Mouse (Mus musculus): ENCODE measurements around the gene Zfp202.

Zfp202 gene

GRCm38 (mm10) chr9:40241223-40241801 lies 49.2 kb downstream of the Zfp202 start:
- peak; percentile 71 for DNase-seq

GRCm38 (mm10) chr9:40241951-40242888 lies 50.1 kb downstream of the Zfp202 start:
- peak; percentile 78 for DNase-seq

DNA sequence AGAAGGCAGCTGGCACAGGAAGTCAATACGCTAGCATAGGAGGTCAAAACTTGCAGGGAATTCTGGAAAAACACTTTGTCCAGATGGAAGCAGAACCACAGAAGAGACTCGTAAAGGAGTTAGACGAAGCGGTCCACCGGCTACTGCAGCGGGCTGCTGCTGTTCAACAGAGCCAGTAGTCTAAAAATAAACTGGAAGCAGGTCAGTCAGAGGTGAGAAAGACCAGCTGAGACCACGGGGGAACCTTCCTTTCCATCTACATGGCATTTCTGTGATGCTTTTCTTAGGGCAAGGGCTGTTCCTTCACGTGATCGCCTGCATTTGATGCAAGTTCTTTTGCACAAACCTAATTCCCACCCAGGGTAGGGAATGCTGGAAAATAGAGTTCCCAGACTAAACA lies 53.4 kb downstream of the Zfp202 start:
- DNase-seq = no peak

DNA sequence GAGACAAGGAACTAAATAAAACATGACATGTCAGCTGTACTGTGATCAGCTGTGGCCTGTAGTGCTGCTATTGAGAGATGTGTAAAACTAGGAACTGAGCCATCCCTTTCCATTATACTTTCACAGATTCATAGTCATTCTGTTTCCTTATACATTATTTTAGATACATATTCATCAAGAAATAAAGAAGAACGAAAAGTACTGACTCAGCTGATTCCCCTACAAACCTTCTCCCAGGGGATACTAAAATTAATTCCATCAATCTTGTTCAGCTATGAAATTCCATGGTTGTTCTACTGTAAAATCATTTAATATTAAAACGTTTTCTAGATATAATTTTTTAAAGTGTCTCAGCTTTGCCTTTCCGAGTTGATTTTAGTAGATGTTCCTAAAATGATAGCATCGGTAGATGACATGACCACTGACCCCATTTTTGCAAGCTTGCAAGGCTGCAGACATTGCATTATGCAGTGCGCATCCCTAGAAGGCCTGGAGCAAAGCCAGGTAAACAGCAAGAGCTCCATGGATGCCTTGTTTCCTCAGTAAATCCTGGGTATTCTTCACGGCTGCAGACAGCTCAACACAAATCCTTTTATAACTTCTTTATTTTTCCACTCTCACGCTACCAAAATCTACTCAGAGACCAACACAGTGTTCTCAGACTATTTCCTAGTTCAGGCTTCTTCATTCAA lies 54.0 kb downstream of the Zfp202 start:
- DNase-seq = no peak

GRCm38 (mm10) chr9:40246702-40247101 lies 54.6 kb downstream of the Zfp202 start:
- DNase-seq = no peak

DNA sequence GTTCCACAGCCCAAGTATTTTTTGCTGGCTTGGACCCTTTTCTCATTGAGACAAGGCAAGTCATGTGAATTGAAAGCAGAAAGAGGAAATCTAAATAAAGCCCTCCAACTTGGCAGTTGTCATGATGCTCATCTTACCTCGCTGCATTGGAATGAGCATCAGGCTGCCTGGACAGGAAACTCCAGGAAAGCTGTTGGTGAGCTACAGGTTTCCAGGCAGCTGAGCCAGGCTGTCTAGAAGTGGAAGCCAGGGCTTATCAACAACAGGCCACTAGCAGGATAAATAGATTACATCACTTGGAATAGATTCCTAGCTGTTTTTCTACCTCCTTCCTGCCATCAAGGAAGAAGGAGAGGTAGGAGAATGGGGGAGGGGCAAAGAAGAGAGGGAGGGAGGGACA lies 57.0 kb downstream of the Zfp202 start:
- DNase-seq = no peak

DNA sequence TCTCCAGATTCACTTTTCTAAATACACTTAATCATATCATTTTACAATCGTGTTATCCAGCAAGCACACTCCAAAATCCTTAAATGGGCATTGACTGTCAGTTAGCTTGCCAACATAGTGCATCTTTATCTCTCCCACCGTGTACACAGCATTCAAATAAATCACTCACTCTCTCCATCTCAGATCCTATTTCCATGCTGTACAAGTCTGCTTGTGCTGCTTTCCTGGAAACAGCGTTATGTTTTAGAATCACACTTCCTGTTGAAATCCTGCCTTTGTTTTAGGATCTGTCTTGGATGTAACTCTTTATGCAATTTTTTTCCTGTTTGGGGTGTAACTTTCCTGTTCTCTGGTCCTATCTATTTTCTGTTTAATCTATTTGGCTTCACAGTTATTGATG lies 60.3 kb downstream of the Zfp202 start:
- DNase-seq = no peak
